Mouse (Mus musculus) mouse trophoblast stem cell (cell line): ENCODE measurements around the gene Sympk.
"Not testable (repeated sequence)": the region's sequence is repeated elsewhere in the genome, so short reads cannot be mapped to it uniquely, and the experiment has no call there.

Source experiments
- in situ Hi-C, 2 experiments: fragments of 300-500 bp; cut with MseI, MboI; formaldehyde crosslinking; loops; 2 replicates in 1 of 2; 3 replicates in 1 of 2; pipeline ENCODE4 v1.15.1; 2025

Gene Sympk

GRCm38 (mm10) chr7:19052345-19053135 is 28.4 kb downstream of the Sympk start:
- in situ Hi-C loops: no loop called here

DNA sequence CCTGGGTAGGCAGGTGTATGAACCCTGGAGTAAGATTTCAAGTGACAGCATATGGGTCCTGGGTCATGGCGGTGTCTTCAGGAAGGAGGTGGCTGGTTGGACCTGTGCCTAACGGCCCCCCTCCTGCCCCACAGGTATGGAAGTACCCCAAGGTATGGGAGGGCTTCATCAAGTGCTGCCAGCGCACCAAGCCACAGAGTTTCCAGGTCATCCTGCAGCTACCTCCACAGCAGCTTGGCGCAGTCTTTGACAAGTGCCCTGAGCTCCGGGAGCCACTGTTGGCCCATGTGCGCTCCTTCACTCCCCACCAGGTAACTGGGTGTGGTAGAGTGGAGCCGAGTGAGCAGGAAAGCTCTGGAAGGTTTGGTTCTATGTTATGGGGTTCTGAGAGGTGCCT is 29.0 kb downstream of the Sympk start:
- in situ Hi-C loops: no loop called here

DNA sequence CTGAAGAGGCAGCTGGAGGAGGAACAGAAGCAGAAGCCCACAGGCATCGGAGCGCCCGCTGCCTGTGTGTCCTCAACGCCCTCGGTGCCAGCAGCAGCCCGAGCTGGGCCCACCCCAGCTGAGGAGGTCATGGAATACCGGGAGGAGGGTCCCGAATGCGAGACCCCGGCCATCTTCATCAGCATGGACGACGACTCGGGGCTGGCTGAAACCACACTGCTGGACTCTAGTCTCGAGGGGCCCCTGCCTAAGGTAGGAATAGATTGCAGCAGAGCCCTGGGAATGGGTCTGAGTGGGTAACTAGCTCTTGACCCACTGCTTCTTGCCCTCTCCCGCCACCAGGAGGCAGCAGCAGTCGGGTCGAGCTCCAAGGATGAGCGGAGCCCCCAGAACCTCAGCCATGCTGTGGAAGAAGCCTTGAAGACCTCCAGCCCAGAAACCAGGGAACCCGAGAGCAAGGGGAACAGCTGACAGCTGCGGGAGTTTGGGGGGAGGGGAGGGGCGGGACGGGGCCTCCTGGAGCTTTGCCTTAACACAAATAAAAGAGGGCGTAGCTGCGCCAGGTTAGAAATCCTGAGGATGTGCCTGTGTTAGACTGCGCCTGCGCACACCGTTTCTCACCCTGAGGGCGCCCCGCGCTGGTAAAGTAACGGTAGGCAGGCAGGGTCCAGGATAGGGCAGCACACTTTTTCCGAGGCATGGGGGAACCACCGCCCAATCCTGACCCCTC is 30.0 kb downstream of the Sympk start, which contains the start of gene Rsph6a:
Rsph6a (plus strand) TSS at position 644 of the 730 bp plus-strand sequence.
- in situ Hi-C loops: no loop called here

DNA sequence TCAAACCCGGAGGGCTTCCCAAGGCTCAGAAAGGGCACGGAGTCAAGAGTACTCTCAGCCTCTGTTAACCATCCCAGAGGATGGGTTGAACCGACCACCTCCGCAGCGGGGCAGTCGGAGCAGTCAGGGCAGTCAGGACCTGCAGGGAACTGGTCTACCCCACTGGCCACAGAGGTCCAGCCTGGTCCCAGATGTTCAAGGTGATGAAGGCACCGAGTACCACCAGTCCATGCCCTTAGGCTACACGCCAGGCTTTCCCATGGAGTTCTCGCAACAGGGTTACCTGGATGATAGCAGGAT is 30.6 kb downstream of the Sympk start:
- in situ Hi-C loops: no loop called here

DNA sequence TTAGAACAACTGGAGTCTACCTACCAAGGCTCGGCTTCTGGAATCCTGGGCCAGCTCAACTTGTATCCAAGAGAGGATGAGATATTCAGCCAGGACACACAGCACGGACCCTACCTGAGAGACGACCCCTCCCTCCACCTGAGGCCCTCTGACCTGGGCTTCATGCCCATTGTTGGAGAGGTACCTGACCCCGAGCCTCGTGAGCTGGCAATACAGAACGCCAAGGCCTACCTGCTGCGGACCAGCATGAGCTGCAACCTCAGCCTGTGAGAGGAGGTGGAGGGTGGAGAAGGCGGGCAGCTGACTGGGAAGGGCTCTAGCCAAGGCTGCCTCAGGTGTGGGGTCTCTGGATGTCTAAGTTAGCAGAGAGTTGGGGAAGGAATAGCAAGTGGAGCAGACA is 30.9 kb downstream of the Sympk start:
- in situ Hi-C loops: no loop called here

GRCm38 (mm10) chr7:19057405-19057804 is 33.2 kb downstream of the Sympk start:
- in situ Hi-C loops: no loop called here

- in situ Hi-C loops: loop anchor here in 1 of 2 experiments (5.0 kb wide), 1 partner anchor 46 kb away; no protein-coding TSS in a partner anchor
Measured at GRCm38 (mm10) chr7:19065896-19066295, 41.7 kb downstream of the Sympk start.

- in situ Hi-C loops: loop anchor here in 1 of 2 experiments (5.0 kb wide), 1 partner anchor 45 kb away; no protein-coding TSS in a partner anchor
Measured at GRCm38 (mm10) chr7:19067063-19067462, 42.9 kb downstream of the Sympk start.

DNA sequence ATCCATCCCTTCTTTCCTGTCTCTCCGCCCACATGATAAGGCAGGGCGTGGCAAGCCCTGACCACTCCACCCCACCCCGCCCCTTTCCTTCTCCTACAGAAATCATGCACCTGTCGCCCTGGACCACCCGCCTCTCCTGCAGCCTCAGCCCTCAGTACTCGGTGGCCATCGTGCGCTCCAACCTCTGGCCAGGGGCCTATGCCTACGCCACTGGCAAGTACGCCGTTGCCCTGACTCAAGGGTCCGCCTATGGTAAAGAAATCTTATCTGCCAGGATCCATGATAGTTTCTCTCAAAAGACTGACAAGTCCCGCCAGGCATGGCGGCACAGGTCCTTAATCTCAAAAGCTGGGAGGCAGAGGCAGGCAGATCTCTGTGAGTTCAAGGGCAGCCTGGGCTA is 43.8 kb downstream of the Sympk start:
- in situ Hi-C loops: loop anchor here in 1 of 2 experiments (5.0 kb wide), 1 partner anchor 44 kb away; no protein-coding TSS in a partner anchor

DNA sequence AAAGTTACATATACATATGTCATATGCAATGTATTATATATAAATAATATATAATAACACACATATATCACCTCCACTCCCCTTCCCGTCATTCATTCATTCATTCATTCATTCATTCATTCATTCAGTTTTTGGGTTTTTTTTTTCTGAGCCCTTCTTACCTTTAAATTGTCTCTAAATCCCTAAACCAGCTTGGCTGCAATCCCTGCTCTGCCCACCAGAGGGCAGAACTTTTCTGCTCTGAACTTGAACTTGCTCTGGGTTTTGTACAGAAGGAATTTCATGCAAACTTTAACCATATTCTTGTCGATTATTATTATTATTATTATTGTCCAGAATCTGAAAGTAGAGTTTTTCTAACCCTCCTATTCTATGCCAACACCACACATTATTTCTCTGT is 44.5 kb downstream of the Sympk start:
- in situ Hi-C loops: loop anchor here in 1 of 2 experiments (5.0 kb wide), 1 partner anchor 44 kb away; no protein-coding TSS in a partner anchor

GRCm38 (mm10) chr7:19069500-19069899 is 45.3 kb downstream of the Sympk start:
- in situ Hi-C loops: loop anchor here in 1 of 2 experiments (5.0 kb wide), 1 partner anchor 43 kb away; no protein-coding TSS in a partner anchor

DNA sequence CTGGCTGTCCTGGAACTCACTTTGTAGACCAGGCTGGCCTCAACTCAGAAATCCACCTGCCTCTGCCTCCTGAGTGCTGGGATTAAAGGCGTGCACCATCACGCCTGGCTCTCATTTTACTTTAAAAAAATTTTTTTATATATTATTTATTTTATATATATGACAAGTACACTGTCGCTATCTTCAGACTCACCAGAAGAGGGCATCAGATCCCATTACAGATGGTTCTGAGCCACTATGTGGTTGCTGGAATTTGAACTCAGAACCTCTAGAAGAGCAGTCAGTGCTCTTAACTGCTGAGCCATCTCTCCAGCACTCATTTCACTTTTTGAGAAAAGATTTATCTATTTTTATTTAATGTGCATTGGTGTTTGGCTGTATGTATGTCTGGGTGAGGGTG is 46.8 kb downstream of the Sympk start:
- in situ Hi-C loops: not testable (repeated sequence)

- in situ Hi-C loops: no loop called here
Measured at GRCm38 (mm10) chr7:19073504-19073903, 49.3 kb downstream of the Sympk start.

DNA sequence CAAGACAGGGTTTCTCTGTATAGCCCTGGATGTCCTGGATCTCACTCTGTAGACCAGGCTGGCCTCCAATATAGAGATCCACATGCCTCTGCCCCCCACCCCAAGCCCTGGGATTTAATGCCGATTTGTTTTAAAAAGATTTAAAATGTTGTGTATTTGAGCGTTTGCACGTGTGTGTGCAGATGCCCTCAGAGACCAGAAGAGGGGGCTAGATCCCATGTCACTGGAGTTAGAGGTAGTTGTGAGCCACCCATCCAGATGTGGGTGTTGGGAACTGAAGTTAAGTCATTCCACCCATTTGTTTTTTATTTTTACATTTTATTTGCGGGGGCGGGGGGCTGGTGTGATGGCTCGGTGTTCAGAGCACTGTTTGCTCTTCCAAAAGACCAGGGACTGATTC is 50.3 kb downstream of the Sympk start:
- in situ Hi-C loops: no loop called here

DNA sequence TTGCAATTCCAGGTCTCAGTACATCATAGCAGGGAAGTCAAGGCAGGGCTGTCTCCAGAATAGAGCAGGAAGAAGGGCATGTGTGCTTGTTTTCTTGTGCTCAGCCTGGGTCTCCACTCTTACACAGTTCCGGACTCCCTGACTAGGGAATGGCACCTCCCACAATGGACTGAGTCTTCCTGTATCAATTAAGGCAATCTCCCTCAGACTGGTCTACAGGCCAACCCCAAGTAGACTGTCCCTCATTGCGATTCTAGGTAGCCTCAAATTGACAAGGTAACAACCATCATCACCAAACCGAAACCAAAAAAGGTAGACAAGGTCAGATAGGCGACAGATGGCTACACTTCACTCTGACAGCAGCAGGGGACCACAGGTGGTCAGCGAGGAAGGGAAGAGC is 51.1 kb downstream of the Sympk start:
- in situ Hi-C loops: no loop called here

- in situ Hi-C loops: no loop called here
Measured at GRCm38 (mm10) chr7:19075723-19076585, 51.8 kb downstream of the Sympk start, which contains the start of gene Dmwd. TSS of gene Dmwd (plus strand) at chr7:19076227.

- in situ Hi-C loops: no loop called here
Measured at GRCm38 (mm10) chr7:19076586-19076991, 52.4 kb downstream of the Sympk start.

- in situ Hi-C loops: no loop called here
Measured at GRCm38 (mm10) chr7:19077761-19078160, 53.6 kb downstream of the Sympk start.

DNA sequence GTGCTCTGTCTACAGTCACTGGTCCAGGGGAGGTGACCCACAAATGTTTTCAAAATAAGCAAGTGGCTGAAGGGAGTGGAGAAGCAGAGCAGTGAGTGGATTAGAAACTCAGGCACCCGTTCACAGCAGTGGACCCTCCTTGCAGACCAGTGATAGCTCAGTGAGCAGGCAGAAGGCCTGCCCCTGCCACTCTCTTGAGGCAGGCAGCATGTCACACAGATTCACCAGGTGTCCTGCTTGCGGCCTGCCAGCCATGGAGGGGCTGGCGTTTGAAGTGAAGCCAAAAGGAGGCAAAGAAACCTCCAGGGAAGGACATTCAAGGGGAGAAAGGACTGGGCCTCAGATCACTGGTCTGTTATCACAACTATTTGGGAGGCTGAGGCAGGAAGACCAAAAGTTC is 54.6 kb downstream of the Sympk start:
- in situ Hi-C loops: no loop called here

DNA sequence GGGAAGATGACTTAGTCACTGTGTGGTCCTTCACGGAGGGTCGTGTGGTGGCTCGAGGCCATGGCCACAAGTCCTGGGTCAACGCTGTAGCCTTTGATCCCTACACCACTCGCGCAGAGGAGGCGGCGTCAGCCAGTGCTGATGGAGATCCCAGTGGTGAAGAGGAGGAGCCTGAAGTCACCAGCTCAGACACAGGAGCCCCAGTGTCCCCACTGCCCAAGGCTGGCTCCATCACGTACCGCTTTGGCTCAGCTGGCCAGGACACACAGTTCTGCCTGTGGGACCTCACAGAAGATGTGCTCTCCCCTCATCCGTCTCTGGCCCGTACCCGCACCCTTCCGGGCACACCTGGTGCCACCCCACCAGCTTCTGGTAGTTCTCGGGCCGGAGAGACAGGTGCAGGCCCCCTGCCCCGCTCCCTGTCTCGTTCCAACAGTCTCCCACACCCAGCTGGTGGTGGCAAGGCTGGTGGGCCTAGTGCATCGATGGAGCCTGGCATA is 56.3 kb downstream of the Sympk start:
- in situ Hi-C loops: no loop called here

- in situ Hi-C loops: no loop called here
Measured at GRCm38 (mm10) chr7:19082171-19082570, 58.0 kb downstream of the Sympk start.

DNA sequence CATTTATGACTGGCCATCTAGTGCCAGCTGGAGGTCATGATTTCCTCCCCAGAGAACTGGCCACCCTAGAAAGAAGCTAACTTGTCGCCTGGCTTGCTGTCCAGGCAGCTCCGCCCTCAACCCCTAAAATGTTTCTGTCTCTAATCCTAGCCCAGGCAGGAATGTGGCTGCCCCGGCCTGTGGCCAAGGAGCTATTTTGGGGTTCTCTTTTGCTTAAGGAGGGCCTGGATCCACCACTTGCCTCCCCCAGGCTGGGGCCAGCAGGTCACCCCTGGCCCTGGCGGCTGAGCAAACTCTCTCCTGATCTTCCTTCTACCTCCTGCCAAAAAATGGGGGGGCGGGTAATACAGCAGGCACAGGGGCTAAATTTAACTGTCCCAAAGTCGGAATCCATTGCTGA is 58.9 kb downstream of the Sympk start:
- in situ Hi-C loops: no loop called here
